Mouse (Mus musculus): ENCODE measurements at regions not wholly inside any gene's neighbourhood (a gene's known extent, or its start where the extent isn't known, plus 50 kb on each side); places are given as distances from the start of the nearest gene placed in this dataset.
A peak's percentile ranks its signal among the peaks of the same experiment; 100 is the strongest.

DNA sequence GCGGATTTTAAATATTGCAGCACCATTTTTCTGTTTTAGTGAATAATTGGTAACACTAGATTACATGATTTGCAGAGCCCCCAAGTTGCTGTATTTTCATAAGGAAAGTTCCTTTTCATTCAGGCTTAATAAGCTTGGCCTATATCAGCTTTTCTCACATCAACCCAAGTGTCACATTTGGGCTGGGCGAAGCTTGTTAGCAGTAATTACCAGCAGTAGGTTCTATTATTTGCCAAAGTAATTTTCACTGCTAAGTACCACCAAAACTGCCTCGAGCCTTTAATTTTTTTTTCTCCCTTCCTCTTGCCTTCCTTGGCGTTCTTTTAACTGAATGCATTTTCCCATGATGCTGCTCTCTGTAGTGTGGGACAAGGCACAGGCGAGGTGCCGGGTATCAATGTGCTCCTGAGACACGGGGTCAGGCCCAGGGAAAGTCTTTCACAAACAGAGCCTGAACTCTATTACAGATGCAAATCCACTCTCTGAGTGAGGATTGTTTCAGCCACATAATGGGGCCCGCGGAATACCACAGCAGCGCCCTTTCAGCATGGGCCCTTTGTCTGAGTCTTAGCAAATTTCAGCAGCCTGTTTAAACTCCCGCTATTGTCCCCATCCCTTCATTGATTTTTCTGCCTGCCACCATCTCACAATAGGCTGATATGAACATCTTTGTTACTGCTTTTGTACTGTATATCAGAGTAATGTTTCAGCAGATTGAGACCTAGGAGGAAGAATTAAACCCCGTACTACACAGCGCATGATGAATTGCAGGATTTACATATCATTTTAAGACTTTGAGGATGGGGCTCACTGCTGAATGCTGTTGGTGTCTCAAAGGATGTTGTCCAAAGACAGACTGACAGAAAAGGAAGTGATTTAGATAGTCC, 205.1 kb upstream of the Epha3 start:
- no peak for DNase-seq

DNA sequence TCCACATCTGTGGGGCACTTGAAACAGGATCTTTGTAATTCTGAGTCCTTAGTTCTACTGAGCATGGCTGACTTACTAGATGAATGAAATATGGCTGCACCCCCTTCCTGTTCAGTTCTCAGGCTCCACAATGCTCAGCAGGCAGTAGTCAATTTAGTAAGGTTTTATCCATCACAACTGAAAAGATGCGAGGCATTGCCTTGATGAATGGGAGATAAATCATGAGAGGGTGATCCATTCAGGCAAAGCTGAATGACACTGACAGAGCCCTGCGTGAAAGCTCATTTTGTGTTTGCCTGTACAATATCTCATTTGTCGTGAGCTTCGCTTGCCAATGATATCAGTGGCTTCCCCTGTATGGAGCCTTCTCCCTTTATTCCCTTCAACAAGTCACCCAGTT, 198.6 kb upstream of the Epha3 start:
- DNase-seq = no peak

DNA sequence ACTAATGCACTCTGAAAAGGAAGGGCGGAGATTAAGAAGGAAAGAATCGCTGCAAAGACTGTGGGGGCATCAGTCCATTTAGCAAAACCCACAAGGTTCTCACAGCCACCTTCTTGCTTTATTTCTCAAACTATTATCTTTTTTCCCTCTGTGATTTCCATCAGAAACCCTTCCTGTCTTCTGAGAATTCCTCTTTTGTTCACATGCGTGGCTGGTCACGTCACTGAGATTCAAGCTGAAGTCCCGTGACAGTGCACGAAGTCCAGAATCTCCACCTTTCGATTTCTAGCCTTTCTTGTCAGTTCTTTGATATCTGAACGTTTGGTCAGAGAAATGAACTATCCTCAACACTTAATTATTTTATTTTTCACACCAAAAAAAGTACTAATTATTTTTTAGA, 194.7 kb upstream of the Epha3 start:
- no peak for DNase-seq

DNA sequence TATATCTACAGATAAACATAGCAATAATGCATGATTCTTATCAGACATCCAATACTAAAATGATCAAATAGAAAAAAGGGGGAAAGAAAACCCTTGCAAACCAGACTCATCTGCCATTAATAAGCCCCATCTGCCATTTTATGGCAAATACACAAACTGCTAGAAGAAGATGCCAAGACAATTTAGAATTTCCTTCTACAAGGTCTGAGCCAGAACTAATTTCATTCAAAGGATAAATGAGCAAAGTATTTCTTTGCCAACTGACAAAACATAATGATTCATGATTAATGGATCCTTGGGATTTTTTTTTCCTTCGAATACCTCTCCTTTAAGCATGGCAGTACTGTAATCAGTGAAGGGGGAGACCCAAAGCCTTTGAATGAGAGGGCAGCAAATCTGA, 190.4 kb upstream of the Epha3 start:
- DNase-seq = no peak

DNA sequence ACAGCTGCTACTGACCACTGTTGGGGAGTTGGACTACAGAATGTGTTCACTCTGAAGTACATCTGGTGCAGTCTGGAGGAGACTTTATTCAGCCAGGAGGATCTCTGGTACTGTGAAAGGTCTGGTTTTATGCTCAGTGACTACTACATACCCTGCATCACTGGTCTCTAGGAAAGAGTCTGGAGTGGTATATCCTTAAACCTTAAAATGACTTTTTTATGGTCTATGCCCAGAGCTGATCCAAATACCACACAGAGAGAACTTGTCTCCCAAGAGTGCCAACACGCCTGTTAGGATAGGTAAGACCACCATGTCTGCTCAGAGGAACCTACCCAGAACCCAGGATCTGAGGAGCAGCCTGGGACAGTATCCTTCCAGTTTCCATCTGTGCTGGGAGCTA, 184.1 kb upstream of the Epha3 start:
- DNase-seq = no peak

DNA sequence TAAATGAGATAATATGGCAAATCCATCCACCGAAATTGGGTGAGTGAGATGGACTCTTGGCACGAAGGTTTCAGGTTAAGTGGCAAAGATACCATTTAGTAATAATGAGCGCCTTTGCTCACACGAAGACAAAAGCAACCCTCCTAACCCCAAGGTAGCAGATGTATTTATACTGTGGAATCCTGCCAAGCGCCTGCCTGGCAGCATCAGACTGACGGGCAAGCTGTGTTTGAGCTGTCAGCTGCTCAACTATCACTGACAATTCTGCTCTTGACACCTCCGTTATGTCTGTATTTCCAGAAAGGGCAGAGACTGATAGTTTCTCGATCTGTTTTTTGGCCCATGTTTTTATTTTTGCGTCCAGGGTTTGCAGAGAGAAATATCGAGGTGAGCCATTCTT, 169.1 kb upstream of the Epha3 start:
- peak; percentile 8 for DNase-seq

DNA sequence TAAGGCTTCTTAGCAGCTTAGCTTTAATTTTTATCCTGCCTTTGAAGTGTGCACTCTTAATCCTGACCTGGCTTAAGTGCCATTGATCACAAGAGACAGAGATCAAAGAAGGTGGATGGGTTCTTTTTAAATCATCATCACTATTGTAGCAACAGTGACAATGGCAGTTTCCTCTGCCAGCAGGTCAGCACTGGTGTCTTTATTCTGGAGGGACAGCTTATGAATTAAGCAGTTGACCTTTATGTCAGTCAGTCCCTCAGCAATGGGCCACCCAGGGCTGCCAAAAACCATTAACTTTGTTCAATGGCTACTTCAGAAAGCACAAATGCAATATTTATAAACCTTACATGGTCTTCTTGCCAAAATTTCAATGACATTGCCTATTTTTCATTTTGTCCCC, 160.0 kb upstream of the Epha3 start:
- DNase-seq = no peak

DNA sequence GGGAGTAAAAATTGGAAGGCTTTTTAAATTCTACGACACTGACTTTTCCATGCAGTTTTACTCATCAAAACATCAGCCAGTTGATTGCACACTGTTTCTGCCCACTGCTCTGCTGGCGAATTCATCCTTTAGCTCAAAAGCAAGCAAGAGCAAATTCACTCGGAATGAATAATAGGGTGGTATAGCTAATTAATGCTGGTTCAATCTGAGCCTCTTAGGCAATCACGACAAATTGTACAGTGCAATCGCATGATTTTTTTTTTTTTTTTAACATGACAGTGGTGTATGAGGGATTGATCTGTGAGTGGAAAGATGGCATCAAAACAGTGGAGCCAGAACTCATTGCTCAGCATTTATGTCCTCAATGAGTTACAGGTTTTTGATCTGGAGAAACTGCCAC, 136.9 kb upstream of the Epha3 start:
- DNase-seq = no peak

DNA sequence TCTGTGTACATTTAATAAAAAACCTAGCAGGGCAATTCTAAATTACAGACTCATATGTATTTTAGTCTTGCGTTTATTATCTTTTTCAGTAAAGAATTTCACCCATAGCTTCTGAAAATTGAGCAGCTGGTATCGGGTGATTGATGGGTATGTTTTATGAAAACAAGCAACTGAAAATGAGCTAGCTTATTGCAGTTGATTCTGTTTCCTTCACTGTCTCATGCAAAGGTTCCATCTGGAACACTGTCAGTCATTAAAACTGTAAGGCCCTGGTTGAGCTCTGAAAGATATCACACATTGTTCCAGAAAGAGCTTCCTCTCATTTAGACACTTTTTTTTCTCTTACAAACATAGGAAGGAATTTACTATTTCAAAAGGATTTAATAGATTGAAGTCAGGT, 103.4 kb upstream of the Epha3 start:
- no peak for DNase-seq

DNA sequence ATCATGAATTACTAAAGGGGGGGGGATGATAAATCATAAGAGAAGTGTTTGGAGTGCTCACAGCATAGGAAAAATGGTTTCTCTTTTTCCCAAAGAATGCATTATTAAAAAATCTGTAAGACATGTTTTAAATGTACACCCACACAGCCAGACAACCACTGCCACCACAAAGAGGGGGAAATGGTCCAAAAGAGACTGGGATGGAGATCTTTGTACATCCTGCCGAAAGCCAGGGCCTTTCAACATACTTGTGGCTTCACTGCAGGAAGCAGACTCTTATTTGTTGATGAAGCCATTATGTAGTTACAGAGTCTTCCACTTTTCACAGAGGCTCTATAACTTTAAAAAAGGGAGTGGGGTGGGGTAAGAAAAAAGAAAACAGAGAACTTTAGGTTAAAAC, 96.8 kb upstream of the Epha3 start:
- no peak for DNase-seq

DNA sequence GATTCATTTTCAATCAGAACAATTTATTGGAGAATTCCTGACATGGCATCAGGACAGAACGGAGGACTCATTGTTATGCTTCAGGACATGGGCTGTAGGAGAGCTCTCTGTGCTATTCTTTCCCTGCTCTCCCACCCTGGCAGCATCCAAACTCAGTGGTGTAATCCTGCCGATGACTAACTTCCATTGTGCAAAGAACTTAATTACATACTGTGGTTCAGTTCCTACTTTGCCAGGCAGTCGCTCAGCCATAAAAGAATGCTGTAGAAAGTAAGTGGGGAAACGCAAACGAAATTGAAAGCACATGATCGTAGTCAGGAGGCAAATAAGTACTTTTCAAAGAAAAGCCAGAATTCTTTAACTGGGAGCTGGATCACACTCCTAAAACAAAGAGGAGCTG, 94.2 kb upstream of the Epha3 start:
- no peak for DNase-seq

DNA sequence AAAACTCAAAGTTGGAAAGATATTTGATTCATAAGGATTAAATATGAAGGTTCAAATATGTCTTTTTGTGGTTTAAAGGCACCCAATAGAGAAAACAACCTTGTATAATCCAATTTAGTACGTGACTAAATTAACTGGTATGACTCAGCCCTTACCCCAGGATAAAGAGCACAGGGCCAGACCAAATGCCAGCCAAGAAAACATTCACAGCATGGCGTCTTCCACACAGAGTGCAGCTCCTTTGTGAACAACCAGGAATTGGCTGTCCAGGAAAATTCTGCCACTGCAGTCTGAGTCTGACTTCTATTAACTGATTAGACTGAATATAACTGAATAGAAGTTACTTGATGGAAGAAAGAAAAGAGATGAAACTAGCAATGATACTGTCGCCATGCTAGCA, 61.2 kb upstream of the Epha3 start:
- DNase-seq = peak; percentile 44

DNA sequence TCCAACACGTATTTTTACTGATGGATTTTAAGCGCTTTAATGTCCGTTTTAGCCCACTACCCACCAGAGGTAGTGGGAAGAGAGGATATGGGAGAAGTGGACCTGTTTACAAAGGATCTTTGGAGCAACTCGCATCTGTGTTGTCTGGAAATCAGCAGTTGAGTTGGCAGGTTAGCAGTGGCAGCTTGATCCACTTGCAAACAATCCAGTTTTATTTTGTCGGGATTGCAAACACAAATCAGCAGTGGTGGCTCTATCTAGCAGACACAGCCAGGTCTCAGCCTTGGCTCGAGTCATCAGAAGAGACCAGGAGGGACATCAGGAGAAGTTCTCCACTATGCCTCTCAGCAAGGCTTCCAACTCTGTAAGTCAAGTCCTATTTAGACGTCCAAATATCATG, 57.2 kb upstream of the Epha3 start:
- DNase-seq = no peak
